Mouse (Mus musculus) hindbrain, embryonic 16.5 days (tissue): ENCODE measurements around the gene Agap2. TPM values are rescaled to one million over a fixed set of nuclear protein-coding genes. Genes with fewer than 3 reads are reported as not detected.
A peak's percentile ranks its signal among the peaks of the same experiment; 100 is the strongest.
"Not testable (repeated sequence)": the region's sequence is repeated elsewhere in the genome, so short reads cannot be mapped to it uniquely, and the experiment has no call there.

Experiments
- ATAC-seq: fragments of 200-750 bp; cut with Nextera tagmentation; 2 replicates; pipeline ENCODE4 v1.8.0; 2017; ENCODE audit warnings: moderate TSS enrichment, moderate library complexity
- H3K27ac ChIP-seq: fragments of 300-500 bp; sonication (generic); 2 replicates; pipeline ENCODE4 v1.5.1; 2014; ENCODE audit warnings: low read depth, mild to moderate bottlenecking, control low read depth, low read length, moderate library complexity
- H3K27me3 ChIP-seq: fragments of 300-500 bp; sonication (generic); replicated peaks from 2 replicates; pipeline ENCODE4 v1.6.1; 2014; ENCODE audit warnings: low read length; ENCODE audit not compliant: control insufficient read depth, insufficient read depth
- H3K36me3 ChIP-seq: fragments of 300-500 bp; sonication (generic); 2 replicates; pipeline ENCODE4 v1.6.1; 2014; ENCODE audit warnings: mild to moderate bottlenecking, low read length, moderate library complexity, mixed read lengths; ENCODE audit not compliant: control insufficient read depth, insufficient read depth
- H3K4me1 ChIP-seq: fragments of 300-500 bp; sonication (generic); 2 replicates; pipeline ENCODE4 v1.6.1; 2014; ENCODE audit warnings: low read depth, low read length; ENCODE audit not compliant: control insufficient read depth, insufficient read depth
- H3K4me2 ChIP-seq: fragments of 300-500 bp; sonication (generic); 2 replicates; pipeline ENCODE4 v1.6.1; 2014; ENCODE audit warnings: mild to moderate bottlenecking, low read length, control low read depth, moderate library complexity
- H3K4me3 ChIP-seq: fragments of 300-500 bp; sonication (generic); 2 replicates; pipeline ENCODE4 v1.5.1; 2014; ENCODE audit warnings: mild to moderate bottlenecking, low read length, control low read depth, moderate library complexity
- H3K9ac ChIP-seq: fragments of 300-500 bp; sonication (generic); 2 replicates; pipeline ENCODE4 v1.6.1; 2014; ENCODE audit warnings: low read depth, mild to moderate bottlenecking, control low read depth, low read length, moderate library complexity
- H3K9me3 ChIP-seq: fragments of 300-500 bp; sonication (generic); 2 replicates; pipeline ENCODE4 v1.6.1; 2014; ENCODE audit warnings: mild to moderate bottlenecking, low read length, moderate library complexity; ENCODE audit not compliant: control insufficient read depth
- WGBS: fragments of 180-500 bp; shearing (Covaris S2); extraction: QIAGEN DNeasy Blood & Tissue Kit; methylation state at CpG from one replicate; pipeline ENCODE4 v1.1.7; 2014; 5-methylcytosine and 5-hydroxymethylcytosine counted together
- polyA plus RNA-seq: library from polyadenylated mRNA; unstranded; fragments of >200 nt; fragmentation: Nextera tagmentation; extraction: Ambion mirVana; gene quantifications from 2 replicates; pipeline ENCODE4 v1.2.1, GENCODE M21; 2015

Agap2 gene
- polyA plus RNA-seq, 1 experiment from 2014 or later: 4.2 TPM

DNA sequence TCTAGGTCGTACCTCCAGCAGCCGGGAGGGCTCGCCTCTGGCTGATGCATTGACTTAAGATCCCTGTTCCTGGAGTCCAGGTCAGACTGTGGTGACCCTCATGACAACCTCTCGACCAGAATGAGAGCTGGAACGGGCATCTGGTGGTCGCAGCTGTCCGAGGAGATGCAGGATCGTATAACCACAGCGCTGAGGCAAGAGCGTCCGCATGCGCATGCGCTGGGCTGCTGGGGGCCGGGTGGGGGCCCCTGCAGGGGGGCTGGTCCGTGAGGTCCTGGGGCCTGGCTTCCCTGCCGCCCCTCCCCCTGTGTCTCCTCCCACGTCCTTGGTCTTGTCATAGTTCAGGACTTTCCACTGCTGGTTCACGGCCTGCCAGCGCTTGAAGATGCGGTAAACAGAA, 18.6 kb upstream of the Agap2 start:
- H3K36me3 ChIP-seq: peaks cover 26% of the 10 kb centered on the region
- no peak overlapping the region for H3K27ac ChIP-seq
- no peak overlapping the region for H3K4me3 ChIP-seq
- H3K9ac ChIP-seq: no peak overlapping the region
- H3K4me2 ChIP-seq: no peak overlapping the region
- H3K4me1 ChIP-seq: peaks cover 17% of the 10 kb centered on the region
- ATAC-seq: no peak
- peaks cover 3% of the 10 kb centered on the region for H3K27me3 ChIP-seq
- no peaks in the 10 kb centered on the region for H3K9me3 ChIP-seq
- WGBS: 86% methylated on average over 19 of the region's 20 CpGs

- H3K9ac ChIP-seq: peak overlapping the region; percentile 97
- no peaks in the 10 kb centered on the region for H3K27me3 ChIP-seq
- WGBS: 0% methylated on average over 9 of the region's 9 CpGs
- peak overlapping the region; percentile 81 for H3K4me3 ChIP-seq
- H3K9me3 ChIP-seq: no peaks in the 10 kb centered on the region
- H3K4me2 ChIP-seq: peak overlapping the region; percentile 86
- no peak overlapping the region for H3K27ac ChIP-seq
- peaks cover 26% of the 10 kb centered on the region for H3K36me3 ChIP-seq
- H3K4me1 ChIP-seq: peaks cover 23% of the 10 kb centered on the region
- ATAC-seq: 0 out of 2 replicates have a peak, but pooled peaks have one; percentile 10
Measured at GRCm38 (mm10) chr10:127058161-127058560, 16.9 kb upstream of the Agap2 start.

DNA sequence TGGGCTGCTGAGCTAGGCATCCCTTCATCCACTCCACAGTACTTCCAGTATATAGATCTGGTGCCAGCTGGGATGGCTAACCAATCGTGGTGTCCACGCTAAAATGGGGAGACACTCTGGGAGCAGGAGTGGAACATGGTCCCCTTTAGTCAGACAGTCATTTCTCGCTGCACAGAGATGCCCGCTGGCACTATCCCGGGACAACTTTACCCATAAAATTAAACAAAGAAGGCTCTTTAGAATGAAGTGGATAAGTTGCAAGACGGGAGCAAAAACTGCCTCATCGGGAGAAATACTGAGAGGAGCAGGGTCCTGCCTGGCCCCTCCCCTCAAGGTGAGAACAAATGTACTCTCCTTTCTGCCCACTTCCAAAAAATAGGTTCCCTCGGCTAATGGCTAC, 16.4 kb upstream of the Agap2 start:
- WGBS: 3% methylated on average over 8 of the region's 8 CpGs
- H3K36me3 ChIP-seq: peaks cover 26% of the 10 kb centered on the region
- H3K9ac ChIP-seq: peak overlapping the region; percentile 97
- no peaks in the 10 kb centered on the region for H3K27me3 ChIP-seq
- peak overlapping the region; percentile 86 for H3K4me2 ChIP-seq
- H3K4me3 ChIP-seq: peak overlapping the region; percentile 81
- H3K27ac ChIP-seq: peak overlapping the region; percentile 94
- no peaks in the 10 kb centered on the region for H3K9me3 ChIP-seq
- H3K4me1 ChIP-seq: peaks cover 23% of the 10 kb centered on the region
- ATAC-seq: no peak

DNA sequence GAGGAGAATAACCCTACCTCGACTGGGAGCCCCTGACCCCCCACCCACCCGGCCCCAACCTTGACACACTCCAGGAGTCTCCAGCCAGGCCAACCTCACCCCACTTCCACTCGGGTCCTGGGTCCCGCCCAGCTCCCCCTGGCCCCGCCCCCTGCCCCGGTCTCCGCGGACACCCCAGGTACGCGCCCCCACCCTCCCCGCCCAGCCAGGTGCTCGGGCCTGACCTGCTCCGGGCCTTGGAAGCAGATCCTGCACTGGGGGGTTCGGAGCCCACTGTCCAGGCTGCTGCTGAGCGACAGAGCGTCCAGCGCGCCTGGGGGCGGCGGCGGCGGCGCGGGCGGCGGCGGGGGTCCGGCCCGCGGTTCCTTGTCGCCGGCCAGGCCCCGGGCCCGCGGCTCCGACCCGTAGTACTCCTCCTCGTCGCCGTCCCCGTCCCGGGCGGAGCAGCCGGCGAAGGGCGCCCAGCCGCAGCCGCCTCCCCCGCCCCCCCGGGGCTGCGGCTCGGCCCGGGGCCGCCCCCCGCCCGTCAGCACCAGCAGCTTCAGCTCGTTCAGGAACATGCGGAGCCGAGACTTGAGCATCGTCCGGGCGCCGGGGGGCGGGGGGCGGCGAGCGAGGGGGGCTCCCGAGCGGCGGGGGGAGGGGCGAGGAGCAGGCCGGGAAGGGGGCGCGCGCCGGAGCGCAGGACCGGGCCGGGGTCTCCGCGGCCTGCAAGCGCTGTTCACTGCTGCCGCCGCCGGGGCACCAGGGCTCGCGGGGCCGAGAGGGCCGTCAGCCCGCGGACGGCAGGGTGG, 15.7 kb upstream of the Agap2 start:
- Histone ChIP-seq H3K9me3 (no peaks in the 10 kb centered on the region), H3K4me2 (peak overlapping the region; percentile 86), H3K4me3 (peak overlapping the region; percentile 81), H3K36me3 (peaks cover 23% of the 10 kb centered on the region), H3K27me3 (no peaks in the 10 kb centered on the region), H3K4me1 (peaks cover 23% of the 10 kb centered on the region), H3K27ac (peak overlapping the region; percentile 94), H3K9ac (peak overlapping the region; percentile 97)
- WGBS: under 1% methylated on average over 67 of the region's 92 CpGs
- no peak for ATAC-seq

- 2% methylated on average over 40 of the region's 72 CpGs for WGBS
- H3K4me1 ChIP-seq: peaks cover 26% of the 10 kb centered on the region
Measured at GRCm38 (mm10) chr10:127059968-127060916, 14.8 kb upstream of the Agap2 start, which contains the start of gene March9. Gene March9 (minus strand): TSS chr10:127060184.

GRCm38 (mm10) chr10:127061085-127061484, 14.0 kb upstream of the Agap2 start:
- H3K27me3 ChIP-seq: no peaks in the 10 kb centered on the region
- H3K4me3 ChIP-seq: peak overlapping the region; percentile 81
- peaks cover 26% of the 10 kb centered on the region for H3K4me1 ChIP-seq
- peak overlapping the region; percentile 94 for H3K27ac ChIP-seq
- WGBS: 14% methylated on average over 5 of the region's 5 CpGs
- H3K4me2 ChIP-seq: peak overlapping the region; percentile 86
- H3K9me3 ChIP-seq: no peaks in the 10 kb centered on the region
- no peak for ATAC-seq
- H3K36me3 ChIP-seq: peaks cover 26% of the 10 kb centered on the region
- peak overlapping the region; percentile 97 for H3K9ac ChIP-seq

More at GRCm38 (mm10) chr10:127059968-127060916, 14.8 kb upstream of the Agap2 start, which contains the start of gene March9:
- Histone ChIP-seq H3K9ac (peak within 1 kb of the TSS; percentile 97), H3K9me3 (no peaks in the 10 kb centered on the region), H3K27me3 (no peaks in the 10 kb centered on the region), H3K4me3 (peak within 1 kb of the TSS; percentile 81), H3K4me2 (peak within 1 kb of the TSS; percentile 86), H3K36me3 (peaks cover 27% of the 10 kb centered on the region), H3K27ac (peak within 1 kb of the TSS; percentile 94)
- ATAC-seq: peak; percentile 28

DNA sequence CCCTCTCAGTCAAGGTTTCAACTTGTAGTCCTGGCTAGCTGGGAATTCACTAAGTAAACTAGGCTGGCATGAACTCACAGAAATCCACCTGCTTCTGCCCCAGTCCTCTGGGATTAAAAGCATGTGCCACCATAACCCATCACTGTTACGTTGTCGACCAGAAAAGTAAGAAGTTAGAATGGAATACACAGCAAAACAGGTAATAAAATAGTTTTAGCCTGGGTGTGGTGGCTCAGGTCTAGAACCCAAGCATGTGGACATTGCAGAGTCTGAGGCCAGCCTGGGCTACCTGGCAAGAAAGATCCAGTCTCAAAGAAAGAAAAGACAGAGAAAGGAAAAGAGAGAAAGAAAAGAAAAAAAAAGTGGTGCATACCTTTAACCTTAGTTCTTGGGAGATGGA, 13.6 kb upstream of the Agap2 start:
- Histone ChIP-seq H3K27ac (peak overlapping the region; percentile 94), H3K27me3 (no peaks in the 10 kb centered on the region), H3K9ac (peak overlapping the region; percentile 97), H3K36me3 (peaks cover 26% of the 10 kb centered on the region), H3K4me3 (peak overlapping the region; percentile 81), H3K4me2 (peak overlapping the region; percentile 86), H3K9me3 (no peaks in the 10 kb centered on the region), H3K4me1 (peaks cover 26% of the 10 kb centered on the region)
- ATAC-seq: no peak
- 55% methylated on average over 2 of the region's 2 CpGs for WGBS

GRCm38 (mm10) chr10:127062101-127062500, 13.0 kb upstream of the Agap2 start:
- H3K27ac ChIP-seq, H3K9me3 ChIP-seq, ATAC-seq, H3K4me3 ChIP-seq, H3K9ac ChIP-seq, H3K4me2 ChIP-seq, H3K27me3 ChIP-seq: not testable (repeated sequence)
- peaks cover 26% of the 10 kb centered on the region for H3K4me1 ChIP-seq
- WGBS: 88% methylated on average over 4 of the region's 4 CpGs
- H3K36me3 ChIP-seq: peaks cover 27% of the 10 kb centered on the region

DNA sequence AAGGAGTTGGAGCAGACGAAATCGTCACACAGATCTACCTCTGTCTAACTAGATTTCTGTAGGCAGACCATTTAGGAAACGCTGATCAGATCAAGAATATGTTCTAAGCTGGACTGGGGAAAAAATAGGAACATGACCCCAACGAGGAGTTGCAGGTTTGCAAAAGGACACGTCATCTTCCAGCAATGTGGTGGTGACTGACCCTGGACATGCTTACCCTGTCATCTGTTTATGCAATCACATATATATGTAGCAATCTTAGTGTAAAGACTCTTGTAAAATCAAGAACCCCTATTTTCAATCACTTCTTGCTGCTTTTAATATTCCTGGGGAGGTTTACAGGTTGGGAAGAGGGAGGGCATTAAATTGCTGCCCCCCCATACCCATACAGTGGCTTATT, 12.6 kb upstream of the Agap2 start:
- ATAC-seq: no peak
- no peak overlapping the region for H3K4me3 ChIP-seq
- no peaks in the 10 kb centered on the region for H3K9me3 ChIP-seq
- WGBS: 81% methylated on average over 5 of the region's 5 CpGs
- H3K36me3 ChIP-seq: peaks cover 27% of the 10 kb centered on the region
- peak overlapping the region; percentile 77; the same call in 1 of the 2 replicates for H3K4me2 ChIP-seq
- H3K27ac ChIP-seq: peak overlapping the region; percentile 72
- H3K27me3 ChIP-seq: no peaks in the 10 kb centered on the region
- no peak overlapping the region for H3K9ac ChIP-seq
- peaks cover 26% of the 10 kb centered on the region for H3K4me1 ChIP-seq
